Mouse (Mus musculus) cortical plate, adult 2 months (tissue): Measurements from ENCODE around the gene Rrnad1. TPM values are rescaled to one million over a fixed set of nuclear protein-coding genes. Genes with fewer than 3 reads are reported as not detected.
"Not testable (repeated sequence)": the region's sequence is repeated elsewhere in the genome, so short reads cannot be mapped to it uniquely, and the experiment has no call there.

ENCODE experiments used
- H3K27ac ChIP-seq: fragments of 200-500 bp; 2 replicates; pipeline ENCODE4 v1.5.1; 2012; ENCODE audit warnings: low read length, control low read depth, inconsistent platforms; ENCODE audit not compliant: insufficient read depth
- H3K4me1 ChIP-seq: fragments of 200-500 bp; 2 replicates; pipeline ENCODE4 v1.6.1; 2011; ENCODE audit warnings: low read length; ENCODE audit not compliant: control insufficient read depth, insufficient read depth
- H3K4me3 ChIP-seq: fragments of 200-500 bp; 2 replicates; pipeline ENCODE4 v1.5.1; 2011; ENCODE audit warnings: mild to moderate bottlenecking, low read length, control low read depth; ENCODE audit not compliant: insufficient read depth
- CTCF ChIP-seq: fragments of 200-500 bp; IDR thresholded peaks from 2 replicates; pipeline ENCODE4 v1.5.1; 2011; ENCODE audit warnings: mild to moderate bottlenecking, control low read depth, low read length; ENCODE audit not compliant: insufficient read depth; ENCODE audit errors: extremely low read depth
- POLR2A ChIP-seq: fragments of 200-500 bp; IDR thresholded peaks from 2 replicates; pipeline ENCODE4 v1.6.1; 2011; ENCODE audit warnings: mild to moderate bottlenecking, low read length, control low read depth; ENCODE audit not compliant: insufficient read depth; ENCODE audit errors: extremely low read depth
- polyA plus RNA-seq: library from polyadenylated mRNA; depleted of rRNA; stranded (reverse); fragments of >200 nt; gene quantifications from 2 replicates; pipeline ENCODE4 v1.2.3, GENCODE M21; 2012

Gene Rrnad1
- polyA plus RNA-seq, 1 experiment, result 45.0 TPM

GRCm38 (mm10) chr3:87906981-87907857, 23.3 kb downstream of the Rrnad1 start:
- Histone ChIP-seq H3K4me1 (peaks cover 10% of the 10 kb centered on the region; the same call in 1 of the 2 replicates), H3K27ac (peak overlapping the region; percentile 99), H3K4me3 (peak overlapping the region; percentile 88)
- TF ChIP-seq POLR2A (peak; percentile 51; the same call in 1 of the 2 replicates), CTCF (no peak)

GRCm38 (mm10) chr3:87906601-87906980, 23.9 kb downstream of the Rrnad1 start:
- Histone ChIP-seq H3K4me3 (peak overlapping the region; percentile 88), H3K27ac (peak overlapping the region; percentile 99), H3K4me1 (peaks cover 10% of the 10 kb centered on the region; the same call in 1 of the 2 replicates)
- TF ChIP-seq CTCF, result no peak
- TF ChIP-seq POLR2A, result no peak

DNA sequence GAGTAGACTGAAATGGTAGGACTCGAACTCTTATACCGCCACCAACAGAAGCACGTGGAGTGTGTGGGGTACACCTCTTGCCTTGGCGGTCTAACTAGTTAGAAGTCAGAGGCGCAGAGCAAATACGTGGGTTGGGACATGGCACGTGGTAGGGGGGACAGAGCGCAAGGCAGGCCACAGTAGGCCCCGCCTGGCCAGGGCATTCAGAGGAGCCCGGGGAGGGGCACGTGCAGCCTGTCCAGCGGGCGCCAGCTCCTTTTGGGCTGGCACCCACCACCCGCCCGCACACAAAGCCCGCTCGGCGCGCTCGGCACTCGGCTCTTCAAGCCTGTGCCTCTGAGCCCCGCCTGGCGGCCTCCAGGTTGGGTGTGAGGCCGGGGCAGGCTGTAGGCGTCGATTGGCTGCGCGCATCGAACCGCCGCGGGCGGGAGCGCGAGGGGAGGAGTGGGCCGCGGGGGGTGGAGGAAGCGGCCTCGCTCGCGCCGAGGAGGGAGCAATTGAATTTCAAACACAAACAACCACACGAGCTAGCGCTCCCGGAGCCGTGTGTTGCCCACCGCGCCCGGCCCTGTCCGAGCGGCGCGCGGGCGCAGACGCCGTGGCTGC, 24.5 kb downstream of the Rrnad1 start, which contains the start of gene Hdgf:
Gene Hdgf, plus strand, starts transcription at position 442 of the 606 bp plus-strand sequence.
- Histone ChIP-seq H3K27ac (peak within 1 kb of the TSS; percentile 99), H3K4me1 (peaks cover 10% of the 10 kb centered on the region; the same call in 1 of the 2 replicates), H3K4me3 (peak within 1 kb of the TSS; percentile 88)
- TF ChIP-seq CTCF (no peak), POLR2A (peak; percentile 42; the same call in 1 of the 2 replicates)

DNA sequence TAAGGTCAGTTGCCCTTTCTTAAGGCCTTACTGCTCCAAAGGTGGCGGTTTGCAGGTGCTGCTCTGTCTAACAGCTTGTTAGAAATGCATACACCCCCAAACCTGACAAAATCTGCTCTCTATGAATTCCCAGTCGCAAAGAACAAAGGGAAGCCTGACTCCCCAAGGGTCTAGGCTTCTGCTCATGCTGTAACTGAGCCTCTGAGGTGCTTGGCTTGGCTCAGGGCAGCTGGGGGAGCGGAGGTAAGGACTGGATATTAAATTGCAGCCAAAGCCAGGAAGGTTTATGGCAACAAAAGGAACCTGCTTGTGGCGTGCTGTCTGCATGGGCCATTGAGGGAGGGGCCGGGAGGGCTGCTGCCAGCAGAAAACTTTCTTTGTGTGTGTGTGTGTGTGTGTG, 26.7 kb downstream of the Rrnad1 start:
- H3K4me1 ChIP-seq, result peaks cover 4% of the 10 kb centered on the region; the same call in 1 of the 2 replicates
- no peak overlapping the region for H3K4me3 ChIP-seq
- TF ChIP-seq POLR2A (no peak), CTCF (no peak)

DNA sequence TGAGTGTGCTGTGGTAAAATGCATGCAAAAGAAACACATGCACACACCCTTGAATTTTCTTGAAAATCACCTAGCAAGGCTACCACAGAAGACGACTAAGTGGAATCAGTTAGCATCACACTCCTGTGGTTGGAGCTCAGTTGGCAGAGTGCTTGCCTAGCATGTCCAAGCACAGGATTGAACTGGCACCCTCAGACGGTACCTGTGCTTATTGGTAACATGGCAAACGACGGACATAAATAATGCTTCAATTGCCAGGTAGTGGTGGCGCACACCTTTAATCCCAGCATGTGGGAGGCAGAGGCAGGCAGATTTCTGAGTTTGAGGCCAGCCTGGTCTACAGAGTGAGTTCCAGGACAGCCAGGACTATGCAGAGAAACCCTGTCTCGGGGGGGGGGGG, 28.6 kb downstream of the Rrnad1 start:
- H3K4me3 ChIP-seq, H3K4me1 ChIP-seq, H3K27ac ChIP-seq: not testable (repeated sequence)

More for the DNA sequence above, 26.7 kb downstream of the Rrnad1 start:
- no peak overlapping the region for H3K27ac ChIP-seq

DNA sequence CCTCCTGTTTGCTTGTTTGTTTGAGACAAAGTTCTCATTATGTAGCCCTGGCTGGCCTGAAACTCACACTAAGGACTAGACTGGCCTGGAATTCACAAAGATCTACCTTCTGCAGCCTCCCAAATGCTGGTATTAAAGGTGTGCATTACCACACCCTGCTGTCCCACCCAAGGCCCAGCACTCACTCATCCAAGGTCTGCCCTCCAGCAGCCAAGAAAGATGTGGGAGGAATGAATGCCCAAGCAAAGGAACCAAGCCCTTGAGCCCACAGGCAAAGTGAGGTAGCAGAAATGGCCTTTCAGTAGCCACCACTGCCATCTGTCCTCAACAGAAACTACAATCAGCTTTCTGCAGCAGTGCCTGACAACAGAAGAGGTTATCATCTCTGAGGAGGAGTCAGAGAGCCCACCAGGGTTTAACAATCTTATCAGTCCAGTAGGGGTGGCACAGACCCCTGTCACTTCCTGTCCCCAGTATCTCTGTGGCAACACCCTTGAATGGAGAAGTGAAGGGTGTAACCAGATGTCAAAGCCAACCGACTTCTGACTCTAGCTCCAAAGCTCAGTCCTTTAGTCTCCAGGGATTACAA, 29.4 kb downstream of the Rrnad1 start:
- Histone ChIP-seq H3K4me1 (no peaks in the 10 kb centered on the region), H3K27ac (no peak overlapping the region), H3K4me3 (no peak overlapping the region)
- TF ChIP-seq CTCF, result no peak
- TF ChIP-seq POLR2A, result no peak

GRCm38 (mm10) chr3:87899776-87900175, 30.7 kb downstream of the Rrnad1 start:
- Histone ChIP-seq H3K4me3 (no peak overlapping the region), H3K27ac (no peak overlapping the region), H3K4me1 (no peaks in the 10 kb centered on the region)
- TF ChIP-seq CTCF (no peak), POLR2A (no peak)

DNA sequence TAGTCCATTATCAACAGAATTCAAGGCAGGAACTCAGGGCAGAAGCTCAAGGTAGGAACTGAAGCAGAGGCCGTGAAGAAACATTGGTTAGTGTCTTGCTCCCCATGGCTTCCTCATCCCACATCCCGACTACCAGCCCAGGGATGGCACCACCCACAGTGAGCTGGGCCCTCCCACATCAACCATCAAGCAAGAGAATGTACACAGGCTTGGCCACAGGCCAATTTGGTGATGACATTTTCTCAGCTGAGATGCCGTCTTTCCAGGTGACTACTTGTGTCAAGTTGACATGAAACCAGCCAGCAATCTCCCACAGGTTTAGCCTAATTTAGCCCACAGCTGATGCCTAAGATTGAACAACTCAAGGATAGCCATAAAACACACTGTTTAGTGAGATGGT, 31.3 kb downstream of the Rrnad1 start:
- H3K4me1 ChIP-seq, result no peaks in the 10 kb centered on the region
- no peak for TF ChIP-seq POLR2A
- TF ChIP-seq CTCF, result no peak
- no peak overlapping the region for H3K4me3 ChIP-seq
- H3K27ac ChIP-seq, result no peak overlapping the region

DNA sequence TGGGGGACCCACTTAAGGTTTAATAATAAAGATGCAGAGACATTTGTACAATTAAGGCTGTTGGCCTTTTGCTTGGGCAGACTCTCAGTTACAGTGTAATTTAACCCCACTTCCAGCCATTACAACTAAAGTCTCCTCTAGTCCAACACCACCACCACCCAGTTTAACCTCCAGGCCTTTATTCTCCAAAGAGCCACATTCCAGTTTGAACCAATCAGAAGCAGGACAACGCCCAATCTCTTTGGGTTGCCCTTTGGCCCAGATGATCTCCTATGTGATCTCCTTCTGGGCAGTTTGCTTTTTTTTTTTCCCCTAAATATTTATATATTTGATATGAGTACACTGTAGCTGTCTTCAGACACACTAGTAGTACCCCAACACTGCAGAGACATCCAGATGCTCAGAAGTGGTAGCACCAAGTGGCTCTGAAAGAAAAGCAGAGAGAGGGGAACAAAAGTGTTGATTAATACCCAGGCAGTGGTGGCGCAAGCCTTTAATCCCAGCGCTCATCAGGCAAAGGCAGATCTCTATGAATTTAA, 37.1 kb downstream of the Rrnad1 start:
- no peak for TF ChIP-seq POLR2A
- TF ChIP-seq CTCF, result no peak
- Histone ChIP-seq H3K4me3 (no peak overlapping the region), H3K27ac (no peak overlapping the region), H3K4me1 (no peaks in the 10 kb centered on the region)

DNA sequence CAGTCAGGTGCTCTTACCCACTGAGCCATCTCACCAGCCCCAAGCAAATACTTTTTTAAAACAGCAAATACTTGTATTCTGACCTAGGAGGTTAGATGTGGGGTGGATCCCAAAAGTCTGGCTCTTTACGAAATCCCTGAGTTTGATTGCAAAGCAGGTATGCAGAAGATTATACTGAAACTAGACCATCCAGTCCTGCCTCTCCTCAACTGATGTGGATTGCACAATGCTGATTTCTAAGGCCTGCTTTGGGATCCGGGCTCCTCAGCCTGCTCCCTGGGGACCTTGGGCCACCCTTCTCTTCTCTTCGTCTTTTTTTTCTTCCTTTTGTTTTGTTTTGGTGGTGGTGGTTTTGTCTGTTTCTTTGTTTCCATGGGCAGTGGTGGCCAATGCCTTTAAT, 39.0 kb downstream of the Rrnad1 start:
- no peak overlapping the region for H3K27ac ChIP-seq
- no peak overlapping the region for H3K4me3 ChIP-seq
- H3K4me1 ChIP-seq, result no peaks in the 10 kb centered on the region
- TF ChIP-seq CTCF, result no peak
- TF ChIP-seq POLR2A, result no peak

- H3K4me1 ChIP-seq, H3K27ac ChIP-seq, H3K4me3 ChIP-seq: not testable (repeated sequence)
Measured at GRCm38 (mm10) chr3:87887400-87887799, 43.1 kb downstream of the Rrnad1 start.
